Mouse (Mus musculus) midbrain, embryonic 16.5 days (tissue): Measurements from ENCODE around the gene Patz1. TPM values are rescaled to one million over a fixed set of nuclear protein-coding genes. Genes with fewer than 3 reads are reported as not detected.

Source experiments
- ATAC-seq: fragments of 200-750 bp; cut with Nextera tagmentation; 2 replicates; pipeline ENCODE4 v1.8.0; 2017; ENCODE audit warnings: moderate TSS enrichment
- H3K27ac ChIP-seq: fragments of 300-500 bp; sonication (generic); 2 replicates; pipeline ENCODE4 v1.5.1; 2014; ENCODE audit warnings: mild to moderate bottlenecking, low read length, mixed read lengths
- H3K27me3 ChIP-seq: fragments of 300-500 bp; sonication (generic); 2 replicates; pipeline ENCODE4 v1.6.1; 2014; ENCODE audit warnings: low read depth, low read length, mixed read lengths; ENCODE audit not compliant: control insufficient read depth, insufficient read depth
- H3K36me3 ChIP-seq: fragments of 300-500 bp; sonication (generic); 2 replicates; pipeline ENCODE4 v1.6.1; 2014; ENCODE audit warnings: mild to moderate bottlenecking, low read length, moderate library complexity, mixed read lengths; ENCODE audit not compliant: control insufficient read depth, insufficient read depth
- H3K4me1 ChIP-seq: fragments of 300-500 bp; sonication (generic); 2 replicates; pipeline ENCODE4 v1.6.1; 2014; ENCODE audit warnings: mild to moderate bottlenecking, low read length, mixed read lengths; ENCODE audit not compliant: control insufficient read depth, insufficient read depth
- H3K4me2 ChIP-seq: fragments of 300-500 bp; sonication (generic); 2 replicates; pipeline ENCODE4 v1.6.1; 2014; ENCODE audit warnings: mild to moderate bottlenecking, low read length, mixed read lengths
- H3K4me3 ChIP-seq: fragments of 300-500 bp; sonication (generic); 2 replicates; pipeline ENCODE4 v1.5.1; 2014; ENCODE audit warnings: low read depth, mild to moderate bottlenecking, low read length, moderate library complexity, mixed read lengths
- H3K9ac ChIP-seq: fragments of 300-500 bp; sonication (generic); 2 replicates; pipeline ENCODE4 v1.6.1; 2014; ENCODE audit warnings: low read depth, low read length, mixed read lengths
- H3K9me3 ChIP-seq: fragments of 300-500 bp; sonication (generic); replicated peaks from 2 replicates; pipeline ENCODE4 v1.6.1; 2014; ENCODE audit warnings: mild to moderate bottlenecking, low read length, mixed read lengths; ENCODE audit not compliant: control insufficient read depth, poor library complexity, severe bottlenecking
- WGBS: fragments of 180-500 bp; shearing (Covaris S2); extraction: QIAGEN DNeasy Blood & Tissue Kit; methylation state at CpG from one replicate; pipeline ENCODE4 v1.1.7; 2014; 5-methylcytosine and 5-hydroxymethylcytosine counted together
- polyA plus RNA-seq: library from polyadenylated mRNA; unstranded; fragments of >200 nt; fragmentation: Nextera tagmentation; extraction: Ambion mirVana; gene quantifications from 2 replicates; pipeline ENCODE4 v1.2.1, GENCODE M21; 2015

The Patz1 gene
- polyA plus RNA-seq, 1 experiment from 2014 or later, result 41.6 TPM

GRCm38 (mm10) chr11:3330991-3331750 is 42.5 kb downstream of the Patz1 start:
- Histone ChIP-seq H3K27ac (peak overlapping the region; percentile 83), H3K4me3 (peak overlapping the region; percentile 74), H3K9me3 (no peaks in the 10 kb centered on the region), H3K4me2 (peak overlapping the region; percentile 99), H3K4me1 (peaks cover 12% of the 10 kb centered on the region), H3K27me3 (no peaks in the 10 kb centered on the region), H3K9ac (peak overlapping the region; percentile 74), H3K36me3 (0 out of 2 replicates have a peak, but pooled peaks cover 2% of the 10 kb centered on the region)
- no peak for ATAC-seq
- 2% methylated on average over 14 of the region's 14 CpGs for WGBS

- Histone ChIP-seq H3K27me3 (no peaks in the 10 kb centered on the region), H3K9me3 (no peaks in the 10 kb centered on the region), H3K27ac (peak overlapping the region; percentile 83), H3K4me2 (peak overlapping the region; percentile 99), H3K36me3 (0 out of 2 replicates have a peak, but pooled peaks cover 2% of the 10 kb centered on the region), H3K4me3 (peak overlapping the region; percentile 74), H3K9ac (peak overlapping the region; percentile 74), H3K4me1 (peaks cover 15% of the 10 kb centered on the region)
- under 1% methylated on average over 72 of the region's 75 CpGs for WGBS
- ATAC-seq, result peak; percentile 98
Observed at GRCm38 (mm10) chr11:3331756-3332642, 43.3 kb downstream of the Patz1 start.

- no peak overlapping the region for H3K4me3 ChIP-seq
- H3K4me1 ChIP-seq, result peaks cover 24% of the 10 kb centered on the region
- H3K4me2 ChIP-seq, result no peak overlapping the region; the same call in 1 of the 2 replicates
- no peak overlapping the region for H3K27ac ChIP-seq
- ATAC-seq, result no peak
- H3K27me3 ChIP-seq, result no peaks in the 10 kb centered on the region
- H3K9ac ChIP-seq, result no peak overlapping the region
- H3K36me3 ChIP-seq, result 0 out of 2 replicates have a peak, but pooled peaks cover 2% of the 10 kb centered on the region
- WGBS, result 91% methylated on average over 11 of the region's 11 CpGs
- no peaks in the 10 kb centered on the region for H3K9me3 ChIP-seq
Observed at GRCm38 (mm10) chr11:3333111-3333695, 44.5 kb downstream of the Patz1 start.

- H3K9me3 ChIP-seq, result no peaks in the 10 kb centered on the region
- H3K27ac ChIP-seq, result no peak overlapping the region
- 95% methylated on average over 11 of the region's 11 CpGs for WGBS
- no peaks in the 10 kb centered on the region for H3K27me3 ChIP-seq
- H3K4me1 ChIP-seq, result peaks cover 24% of the 10 kb centered on the region
- H3K4me3 ChIP-seq, result no peak overlapping the region
- ATAC-seq, result no peak
- H3K4me2 ChIP-seq, result no peak overlapping the region
- no peak overlapping the region for H3K9ac ChIP-seq
- H3K36me3 ChIP-seq, result 0 out of 2 replicates have a peak, but pooled peaks cover 2% of the 10 kb centered on the region
Observed at GRCm38 (mm10) chr11:3334141-3334710, 45.6 kb downstream of the Patz1 start.

- H3K9ac ChIP-seq, result no peak overlapping the region
- no peak for ATAC-seq
- peaks cover 24% of the 10 kb centered on the region for H3K4me1 ChIP-seq
- no peak overlapping the region for H3K4me2 ChIP-seq
- no peaks in the 10 kb centered on the region for H3K9me3 ChIP-seq
- WGBS, result 48% methylated on average over 9 of the region's 9 CpGs
- H3K4me3 ChIP-seq, result no peak overlapping the region
- 0 out of 2 replicates have a peak, but pooled peaks cover 2% of the 10 kb centered on the region for H3K36me3 ChIP-seq
- no peak overlapping the region for H3K27ac ChIP-seq
- no peaks in the 10 kb centered on the region for H3K27me3 ChIP-seq
Observed at GRCm38 (mm10) chr11:3334711-3335316, 46.1 kb downstream of the Patz1 start.

- 0 out of 2 replicates have a peak, but pooled peaks cover 2% of the 10 kb centered on the region for H3K36me3 ChIP-seq
- ATAC-seq, result no peak
- H3K4me3 ChIP-seq, result no peak overlapping the region
- H3K4me2 ChIP-seq, result no peak overlapping the region
- H3K9me3 ChIP-seq, result no peaks in the 10 kb centered on the region
- H3K4me1 ChIP-seq, result peaks cover 21% of the 10 kb centered on the region
- H3K27ac ChIP-seq, result no peak overlapping the region
- 53% methylated on average over 11 of the region's 11 CpGs for WGBS
- H3K9ac ChIP-seq, result no peak overlapping the region
- no peaks in the 10 kb centered on the region for H3K27me3 ChIP-seq
Observed at GRCm38 (mm10) chr11:3335651-3336216, 47.1 kb downstream of the Patz1 start.

GRCm38 (mm10) chr11:3336602-3337001 is 47.9 kb downstream of the Patz1 start:
- 67% methylated on average over 3 of the region's 3 CpGs for WGBS
- Histone ChIP-seq H3K9ac (no peak overlapping the region), H3K27me3 (no peaks in the 10 kb centered on the region), H3K9me3 (no peaks in the 10 kb centered on the region), H3K4me1 (peaks cover 19% of the 10 kb centered on the region), H3K4me3 (no peak overlapping the region), H3K36me3 (peaks cover 5% of the 10 kb centered on the region; the same call in 1 of the 2 replicates), H3K4me2 (no peak overlapping the region), H3K27ac (no peak overlapping the region)
- ATAC-seq, result no peak
